Comparison of ENCODE assay signal across 18 mouse cellular contexts in the genomic region with DNA sequence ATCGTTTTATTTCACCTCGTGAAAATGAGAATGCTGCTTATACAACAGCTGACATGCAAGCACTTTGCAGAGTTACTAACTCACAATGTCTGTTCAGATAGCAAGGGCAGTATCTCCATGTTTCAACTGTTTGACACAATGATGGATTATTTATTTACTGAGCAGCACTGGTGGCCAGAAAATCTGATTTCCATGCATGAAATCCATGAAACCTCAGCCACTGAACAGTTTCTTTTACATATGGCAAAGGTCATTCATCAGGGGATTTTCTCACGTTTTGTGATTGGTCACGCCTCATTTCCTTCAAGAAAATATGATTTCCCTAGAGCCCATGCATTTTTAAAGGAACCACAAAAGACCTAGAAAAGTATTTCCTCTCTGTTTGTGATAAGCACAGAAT.
DNase-seq lines count a peak whose midpoint lies in the region; ATAC-seq and TF ChIP-seq lines count a peak whose summit lies in the region.
"Had no signal": no experiment of that assay in that cellular context is flagged by ENCODE, and none has a peak within 500 bp of the region (broad histone marks: within the 10 kb centered on the region; RNA-seq: fewer than 3 reads in every experiment).

No protein-coding gene starts in this region.

- ATAC-seq in limb, embryonic 14.5 days (ENCODE audit: low FRiP score, low read depth): 0 out of 2 replicates have a peak, but pooled peaks have one; percentile 26
- no peak for ATAC-seq in embryonic facial prominence, embryonic 14.5 days (ENCODE audit: low read depth)
- ATAC-seq in hindbrain, postnatal 0 days: no peak

- no peak for DNase-seq in limb, embryonic 14.5 days (ENCODE audit: low spot score)
- DNase-seq in limb, embryonic 10.5 days (ENCODE audit: low spot score): no peak
- DNase-seq in embryonic facial prominence, embryonic 14.5 days (ENCODE audit: low spot score): peak; percentile 48
- DNase-seq in hindbrain, postnatal 0 days (ENCODE audit: low spot score): peak; percentile 37
- DNase-seq in retina, embryonic 14.5 days (ENCODE audit: low spot score): peak; percentile 17
- DNase-seq in frontal cortex, postnatal 36 days (ENCODE audit: low spot score in 2 of 2): no peak
- no peak for DNase-seq in thymus, adult 18-20 months
- DNase-seq in frontal cortex, adult 2 months (ENCODE audit: extremely low spot score in 1 of 2, low spot score in 1 of 2): no peak
- DNase-seq: adrenal gland, postnatal 14 days; cerebellum, adult 9-10 months; kidney, adult 18-20 months; kidney, postnatal 14 days; layer of hippocampus, adult 9-11 months had no signal

- WGBS in limb, embryonic 14.5 days: 63% methylated on average over 4 of the region's 4 CpGs
- 71% methylated on average over 4 of the region's 4 CpGs for WGBS in limb, embryonic 10.5 days
- WGBS in embryonic facial prominence, embryonic 14.5 days: 25% methylated on average over 4 of the region's 4 CpGs
- WGBS in hindbrain, postnatal 0 days: 15% methylated on average over 4 of the region's 4 CpGs

- no peak for TF ChIP-seq POLR2A in limb, embryonic 14.5 days (IDR thresholded peaks at IDR 0.05; ENCODE audit: borderline replicate concordance, extremely low read depth, insufficient read depth, insufficient read length)

- no peak overlapping the region for H3K9ac ChIP-seq in limb, embryonic 14.5 days (ENCODE audit: low read depth, low read length, severe bottlenecking)
- no peak overlapping the region for H3K9ac ChIP-seq in embryonic facial prominence, embryonic 14.5 days (ENCODE audit: low read depth, low read length)
- H3K9ac ChIP-seq in hindbrain, postnatal 0 days (replicated peaks; ENCODE audit: low read length): no peak overlapping the region
- H3K9ac ChIP-seq: embryonic facial prominence, embryonic 13.5 days; heart, embryonic 13.5 days; neural tube, embryonic 13.5 days had no signal

- no peaks in the 10 kb centered on the region for H3K27me3 ChIP-seq in limb, embryonic 14.5 days (ENCODE audit: control insufficient read depth, insufficient read depth, low read length)
- no peaks in the 10 kb centered on the region for H3K27me3 ChIP-seq in limb, embryonic 10.5 days (ENCODE audit: low read depth, poor library complexity, severe bottlenecking)
- no peaks in the 10 kb centered on the region; the same call in 1 of the 2 replicates for H3K27me3 ChIP-seq in embryonic facial prominence, embryonic 14.5 days (replicated peaks; ENCODE audit: control insufficient read depth, insufficient read depth, low read length)
- H3K27me3 ChIP-seq in hindbrain, postnatal 0 days (ENCODE audit: insufficient read depth, low read length): no peaks in the 10 kb centered on the region
- H3K27me3 ChIP-seq: heart, embryonic 13.5 days had no signal

- H3K27ac ChIP-seq in limb, embryonic 14.5 days (replicated peaks; ENCODE audit: low read depth, low read length): no peak overlapping the region
- H3K27ac ChIP-seq in limb, embryonic 10.5 days: no peak overlapping the region
- no peak overlapping the region for H3K27ac ChIP-seq in embryonic facial prominence, embryonic 14.5 days (replicated peaks; ENCODE audit: low read depth, low read length)
- no peak overlapping the region for H3K27ac ChIP-seq in hindbrain, postnatal 0 days
- H3K27ac ChIP-seq: embryonic facial prominence, embryonic 13.5 days; forebrain, embryonic 10.5 days; heart, embryonic 13.5 days; neural tube, embryonic 13.5 days had no signal

- no peaks in the 10 kb centered on the region for H3K36me3 ChIP-seq in limb, embryonic 14.5 days (ENCODE audit: control insufficient read depth, insufficient read depth, low read length)
- no peaks in the 10 kb centered on the region for H3K36me3 ChIP-seq in limb, embryonic 10.5 days
- no peaks in the 10 kb centered on the region for H3K36me3 ChIP-seq in embryonic facial prominence, embryonic 14.5 days (ENCODE audit: control insufficient read depth, insufficient read depth, low read length)
- H3K36me3 ChIP-seq in hindbrain, postnatal 0 days (ENCODE audit: insufficient read depth, low read length): no peaks in the 10 kb centered on the region
- H3K36me3 ChIP-seq: embryonic facial prominence, embryonic 13.5 days; forebrain, embryonic 10.5 days; heart, embryonic 13.5 days; neural tube, embryonic 13.5 days had no signal

- H3K4me2 ChIP-seq in limb, embryonic 14.5 days (replicated peaks; ENCODE audit: low read depth, low read length, severe bottlenecking): no peak overlapping the region
- no peak overlapping the region for H3K4me2 ChIP-seq in embryonic facial prominence, embryonic 14.5 days (ENCODE audit: low read depth, low read length)
- H3K4me2 ChIP-seq in hindbrain, postnatal 0 days (ENCODE audit: low read depth, low read length): no peak overlapping the region
- H3K4me2 ChIP-seq: embryonic facial prominence, embryonic 13.5 days; heart, embryonic 13.5 days; liver, embryonic 11.5 days; neural tube, embryonic 13.5 days had no signal

- H3K4me1 ChIP-seq in limb, embryonic 14.5 days (ENCODE audit: control insufficient read depth, insufficient read depth, low read length): no peaks in the 10 kb centered on the region
- no peaks in the 10 kb centered on the region for H3K4me1 ChIP-seq in limb, embryonic 10.5 days
- no peaks in the 10 kb centered on the region for H3K4me1 ChIP-seq in embryonic facial prominence, embryonic 14.5 days (ENCODE audit: control insufficient read depth, insufficient read depth, low read length)
- H3K4me1 ChIP-seq in hindbrain, postnatal 0 days (ENCODE audit: insufficient read depth, low read length): no peaks in the 10 kb centered on the region
- H3K4me1 ChIP-seq: embryonic facial prominence, embryonic 13.5 days; heart, embryonic 13.5 days had no signal

- no peak overlapping the region for H3K4me3 ChIP-seq in limb, embryonic 14.5 days (replicated peaks; ENCODE audit: low read length)
- H3K4me3 ChIP-seq in limb, embryonic 10.5 days: no peak overlapping the region
- H3K4me3 ChIP-seq in embryonic facial prominence, embryonic 14.5 days (ENCODE audit: low read depth, low read length): no peak overlapping the region
- H3K4me3 ChIP-seq in hindbrain, postnatal 0 days (ENCODE audit: low read length): no peak overlapping the region
- H3K4me3 ChIP-seq: embryonic facial prominence, embryonic 13.5 days; forebrain, embryonic 10.5 days; heart, embryonic 13.5 days; neural tube, embryonic 13.5 days had no signal

- no peaks in the 10 kb centered on the region for H3K9me3 ChIP-seq in limb, embryonic 14.5 days (ENCODE audit: control insufficient read depth, low read length)
- H3K9me3 ChIP-seq in limb, embryonic 10.5 days (replicated peaks): no peaks in the 10 kb centered on the region
- no peaks in the 10 kb centered on the region for H3K9me3 ChIP-seq in embryonic facial prominence, embryonic 14.5 days (ENCODE audit: control insufficient read depth, low read length)
- H3K9me3 ChIP-seq in hindbrain, postnatal 0 days (ENCODE audit: low read length): no peaks in the 10 kb centered on the region
- H3K9me3 ChIP-seq: embryonic facial prominence, embryonic 13.5 days; forebrain, embryonic 10.5 days; heart, embryonic 13.5 days; neural tube, embryonic 13.5 days had no signal

- TF ChIP-seq CTCF in hindbrain, postnatal 0 days (IDR thresholded peaks at IDR 0.05; ENCODE audit: low read depth): no peak

Comparison
In these comparisons a context has a peak if more than half of its experiments do, and no peak if none do; other contexts are left out.
1. DNase-seq: peak in embryonic facial prominence, embryonic 14.5 days (single experiment), hindbrain, postnatal 0 days (single experiment) and retina, embryonic 14.5 days (single experiment); none in limb, embryonic 14.5 days (single experiment), limb, embryonic 10.5 days (single experiment), frontal cortex, postnatal 36 days (0 of 2), thymus, adult 18-20 months (0 of 2) and frontal cortex, adult 2 months (0 of 2).